Mouse (Mus musculus) left cerebral cortex, postnatal 25 days (tissue): ENCODE results near the gene AC131692.1. TPM values are rescaled to one million over a fixed set of nuclear protein-coding genes. Genes with fewer than 3 reads are reported as not detected.
A peak's percentile ranks its signal among the peaks of the same experiment; 100 is the strongest.

Experiments
- DNase-seq, 2 experiments: peaks; one replicate each; pipeline ENCODE4 v3.0.0; 2022; ENCODE audit warnings: low spot score in 2 of 2, mixed read lengths in 1 of 2
- intact Hi-C: fragments of 180-260 bp; cut with DNase I; formaldehyde crosslinking; loops from one replicate; pipeline ENCODE4 v1.15.1; 2025
- microRNA-seq, 2 experiments: library from miRNA; unstranded; fragments of <30 nt; microRNA quantifications; one replicate each; pipeline ENCODE4 v1.2.0; 2022
- total RNA-seq, 2 experiments: library from RNA; stranded (reverse); gene quantifications; 2 replicates each; pipeline ENCODE4 v1.2.3; 2021

The AC131692.1 gene
- total RNA-seq, 2 experiments from 2014 or later, result not detected

DNA sequence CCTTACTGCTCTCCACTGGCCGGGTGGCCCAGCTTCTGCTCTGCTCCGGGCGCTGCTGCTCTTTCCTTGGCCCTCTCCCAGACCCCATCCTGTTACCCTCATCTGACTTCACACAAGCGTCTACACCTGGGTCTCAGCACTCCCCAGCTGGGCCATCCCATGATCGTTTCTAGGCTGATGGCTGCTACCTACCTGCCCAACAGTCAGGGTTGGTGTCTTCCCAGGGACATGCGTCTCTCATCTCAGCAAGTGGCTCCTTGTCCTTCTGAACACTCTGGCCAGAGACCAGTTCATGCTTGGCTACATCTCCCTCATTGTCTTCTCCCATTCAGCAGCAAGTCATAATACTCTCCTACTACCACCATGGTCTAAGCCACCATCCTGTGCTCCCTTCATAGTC is 45.5 kb downstream of the AC131692.1 start:
- no peak for DNase-seq
- intact Hi-C loops, result loop anchor here (5.0 kb wide), 1 partner anchor 193 kb away; the partner anchor contains the start of gene Men1

DNA sequence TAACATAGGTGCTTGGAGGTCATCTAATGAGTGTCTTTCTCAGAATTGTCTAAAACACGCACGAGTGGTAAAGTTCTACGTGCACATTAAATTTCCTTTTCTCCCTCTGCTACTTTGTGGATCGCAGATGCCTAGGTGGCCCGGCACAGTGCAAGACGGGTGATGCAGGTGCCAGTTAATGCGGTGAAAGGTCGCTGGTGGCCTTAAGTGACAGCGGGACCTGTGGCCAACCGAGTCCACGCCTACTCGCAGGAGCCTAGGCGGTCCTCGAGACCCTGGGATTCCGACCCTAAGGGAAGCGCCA is 46.1 kb downstream of the AC131692.1 start:
- intact Hi-C loops, result loop anchor here (5.0 kb wide), 1 partner anchor 192 kb away; the partner anchor contains the start of gene Men1

GRCm38 (mm10) chr19:6140678-6141393 is 46.6 kb downstream of the AC131692.1 start, which contains the start of gene Batf2:
Gene Batf2 (plus strand): TSS chr19:6140983.
- intact Hi-C loops, result loop anchor here (1.0 to 5.0 kb wide), 2 partner anchors 95 to 191 kb away; partner anchors contain the start of gene Men1
- DNase-seq, result peak; percentile 93 to 95

More for the DNA sequence above, 46.1 kb downstream of the AC131692.1 start:
- no peak for DNase-seq

- DNase-seq, result peak; percentile 83 to 92
- intact Hi-C loops, result loop anchor here (1.0 to 5.0 kb wide), 2 partner anchors 95 to 191 kb away; partner anchors contain the start of gene Men1
Observed at GRCm38 (mm10) chr19:6141394-6141749, 47.2 kb downstream of the AC131692.1 start, which contains the start of gene Arl2. Gene Arl2 (minus strand): TSS chr19:6141548.

DNA sequence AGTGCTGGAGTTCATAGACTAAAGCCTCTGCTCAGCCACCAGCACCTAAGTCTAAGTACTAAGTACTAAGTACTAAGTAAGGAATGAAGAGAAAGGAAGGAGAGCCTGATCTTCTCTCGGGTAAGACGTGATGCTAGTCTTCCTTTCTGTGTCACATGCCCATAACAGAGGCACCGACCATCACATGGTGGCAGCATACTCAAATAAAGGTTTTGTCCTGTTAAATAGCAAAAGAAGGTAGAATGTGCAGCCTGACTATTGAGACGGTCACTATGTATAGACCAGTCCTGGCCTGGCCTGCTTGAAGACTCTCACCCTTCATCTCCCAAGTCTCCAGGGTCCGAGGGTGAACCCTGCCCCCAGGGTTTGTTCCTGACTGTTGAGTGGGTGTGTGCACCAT is 50.6 kb downstream of the AC131692.1 start:
- DNase-seq, result no peak
- intact Hi-C loops, result loop anchor here (5.0 kb wide), 1 partner anchor 187 kb away; the partner anchor contains the start of gene Men1

Small RNAs within 50 kb of the gene (microRNA-seq; reads per million reads assigned to microRNA genes)
- gene Mir6988, result 4.4 to 4.5 reads per million in 2 experiments

Other genes with a start within 250 kb of the AC131692.1 start
- gene Frmd8, start 219.1 kb upstream of the AC131692.1 start, total RNA-seq, result 10 to 100 TPM in 1 of 2 experiments, 1 to 10 TPM in 1; 9.5 to 14.6 TPM
- gene Slc25a45, start 216.6 kb upstream of the AC131692.1 start, total RNA-seq, result 1 to 10 TPM; 2.5 to 3.0 TPM
- 1 to 10 TPM; 4.5 to 5.5 TPM for gene Tigd3, start 200.3 kb upstream of the AC131692.1 start, total RNA-seq
- gene Dpf2, start 181.4 kb upstream of the AC131692.1 start, total RNA-seq, result 10 to 100 TPM; 84.1 to 96.1 TPM
- 1 to 10 TPM; 6.2 to 6.6 TPM for gene Cdc42ep2, start 169.6 kb upstream of the AC131692.1 start, total RNA-seq
- gene Pola2, start 130.2 kb upstream of the AC131692.1 start, total RNA-seq, result 1 to 10 TPM; 3.8 to 5.6 TPM
- gene Slc22a20, start 108.3 kb upstream of the AC131692.1 start, total RNA-seq, result not detected
- gene Capn1, start 78.5 kb upstream of the AC131692.1 start, total RNA-seq, result 10 to 100 TPM; 17.5 to 18.5 TPM
- gene Syvn1, start 47.8 kb upstream of the AC131692.1 start, total RNA-seq, result 10 to 100 TPM; 45.4 to 49.5 TPM
- gene Mrpl49, start 36.6 kb upstream of the AC131692.1 start, total RNA-seq, result 10 to 100 TPM; 45.1 to 47.0 TPM
- 100 to 1,000 TPM; 593 to 625 TPM for gene Fau, start 36.6 kb upstream of the AC131692.1 start, total RNA-seq
- 10 to 100 TPM; 33.4 to 38.1 TPM for gene Znhit2, start 33.2 kb upstream of the AC131692.1 start, total RNA-seq
- gene Tm7sf2, start 26.0 kb upstream of the AC131692.1 start, total RNA-seq, result 10 to 100 TPM; 24.9 to 25.2 TPM
- gene Vps51, start 17.2 kb upstream of the AC131692.1 start, total RNA-seq, result 10 to 100 TPM; 71.9 to 77.6 TPM
- gene Tmem262, start 14.4 kb upstream of the AC131692.1 start, total RNA-seq, result not detected
- gene Gm28374, start 12.2 kb upstream of the AC131692.1 start, total RNA-seq, result under 1 TPM; 0.53 to 0.55 TPM
- gene Zfpl1, start 9.5 kb upstream of the AC131692.1 start, total RNA-seq, result 10 to 100 TPM; 36.5 to 37.2 TPM
- under 1 TPM; 0.18 to 0.34 TPM for gene Cdca5, start 9.4 kb upstream of the AC131692.1 start, total RNA-seq
- under 1 TPM in 1 of 2 experiments, not detected in 1; 0.21 TPM for gene Naaladl1, start 11.4 kb downstream of the AC131692.1 start, total RNA-seq
- 10 to 100 TPM; 23.7 to 25.0 TPM for gene Sac3d1, start 24.2 kb downstream of the AC131692.1 start, total RNA-seq
- gene Snx15, start 33.9 kb downstream of the AC131692.1 start, total RNA-seq, result 10 to 100 TPM; 36.2 to 43.6 TPM
- gene Batf2, start 46.6 kb downstream of the AC131692.1 start, total RNA-seq, result under 1 TPM in 1 of 2 experiments, not detected in 1; 0.71 TPM
- 10 to 100 TPM; 71.5 to 76.8 TPM for gene Arl2, start 47.1 kb downstream of the AC131692.1 start, total RNA-seq
- under 1 TPM in 1 of 2 experiments, not detected in 1; 0.53 TPM for gene Majin, start 90.0 kb downstream of the AC131692.1 start, total RNA-seq
- not detected for gene Gpha2, start 132.0 kb downstream of the AC131692.1 start, total RNA-seq
- 100 to 1,000 TPM; 153 to 165 TPM for gene Ppp2r5b, start 141.5 kb downstream of the AC131692.1 start, total RNA-seq
- 10 to 100 TPM; 33.1 to 35.6 TPM for gene Atg2a, start 147.2 kb downstream of the AC131692.1 start, total RNA-seq
- gene Ehd1, start 182.3 kb downstream of the AC131692.1 start, total RNA-seq, result 10 to 100 TPM; 35.9 to 40.3 TPM
- gene Cdc42bpg, start 212.0 kb downstream of the AC131692.1 start, total RNA-seq, result 1 to 10 TPM; 2.7 to 2.9 TPM
- gene Men1, start 240.6 kb downstream of the AC131692.1 start, total RNA-seq, result 10 to 100 TPM; 69.7 to 70.0 TPM
- gene Map4k2, start 246.7 kb downstream of the AC131692.1 start, total RNA-seq, result 10 to 100 TPM; 83.3 to 92.3 TPM